Mouse (Mus musculus) liver, embryonic 14.5 days (tissue): ENCODE data around the gene Clic4.

Source experiments
- CTCF ChIP-seq: IDR thresholded peaks from 2 replicates; pipeline ENCODE4 v1.5.1; 2016; ENCODE audit warnings: antibody characterized with exemption, low read depth, control low read depth
- EP300 ChIP-seq: IDR thresholded peaks from 2 replicates; pipeline ENCODE4 v1.6.1; 2016; ENCODE audit warnings: antibody characterized with exemption, low read depth

DNA sequence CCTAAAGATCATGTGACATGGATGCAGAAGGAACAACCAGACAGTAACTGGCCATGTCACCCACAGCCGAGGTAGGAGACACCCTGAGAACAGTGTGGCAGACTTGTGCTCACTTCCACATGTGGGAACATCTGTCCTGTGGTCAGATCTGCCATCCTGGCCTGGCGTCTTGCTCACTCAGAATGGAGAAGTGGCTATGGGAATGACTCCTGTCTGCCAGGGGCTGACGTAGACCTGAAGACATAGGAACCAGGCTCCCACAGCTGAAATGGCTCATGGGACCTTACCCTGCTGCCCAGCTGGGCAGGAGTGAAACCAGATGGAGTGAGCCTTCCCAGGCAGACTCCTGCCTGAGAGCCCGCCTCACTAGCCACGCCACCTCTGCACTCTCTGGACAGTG is 79.8 kb downstream of the Clic4 start:
- TF ChIP-seq CTCF = no peak
- TF ChIP-seq EP300 = no peak
